ENCODE assay signal across 14 mouse cellular contexts in genomic region chr14:12105156-12105430, GRCm38 (mm10).
A peak's percentile ranks its signal among the peaks of the same experiment; 100 is the strongest.
DNase-seq lines count a peak whose midpoint lies in the region; ATAC-seq and TF ChIP-seq lines count a peak whose summit lies in the region.
"Had no signal": no experiment of that assay in that cellular context is flagged by ENCODE, and none has a peak within 500 bp of the region (broad histone marks: within the 10 kb centered on the region; RNA-seq: fewer than 3 reads in every experiment).

No protein-coding gene starts in this region.

- peaks cover 32% of the 10 kb centered on the region for H3K4me1 ChIP-seq in kidney, adult 2 months (ENCODE audit: control insufficient read depth, insufficient read depth, low read length)
- H3K4me1 ChIP-seq in kidney, embryonic 15.5 days = peaks cover 23% of the 10 kb centered on the region
- no peaks in the 10 kb centered on the region; the same call in none of the 2 replicates for H3K4me1 ChIP-seq in liver, embryonic 15.5 days (replicated peaks)
- no peaks in the 10 kb centered on the region for H3K4me1 ChIP-seq in forebrain, embryonic 11.5 days (replicated peaks; ENCODE audit: control insufficient read depth, insufficient read depth, low read length)
- H3K4me1 ChIP-seq in midbrain, embryonic 14.5 days (ENCODE audit: control insufficient read depth, insufficient read depth, low read length) = 0 out of 2 replicates have a peak, but pooled peaks cover 7% of the 10 kb centered on the region
- H3K4me1 ChIP-seq: forebrain, embryonic 15.5 days; hindbrain, embryonic 10.5 days; limb, embryonic 15.5 days had no signal

- H3K27ac ChIP-seq in kidney, adult 2 months (ENCODE audit: insufficient read depth, low read depth, low read length) = peak overlapping the region; percentile 98
- H3K27ac ChIP-seq in kidney, embryonic 15.5 days = peak overlapping the region; percentile 28
- peak overlapping the region; percentile 67 for H3K27ac ChIP-seq in liver, embryonic 15.5 days (replicated peaks)
- H3K27ac ChIP-seq in forebrain, embryonic 11.5 days (ENCODE audit: low read depth, low read length) = no peak overlapping the region
- no peak overlapping the region for H3K27ac ChIP-seq in midbrain, embryonic 14.5 days (replicated peaks; ENCODE audit: low read depth, low read length)
- H3K27ac ChIP-seq: embryonic facial prominence, embryonic 10.5 days; forebrain, embryonic 15.5 days; hindbrain, embryonic 10.5 days; limb, embryonic 15.5 days had no signal

- TF ChIP-seq CTCF in kidney, adult 2 months (conservative IDR thresholded peaks at IDR 0.05; ENCODE audit: insufficient read depth, insufficient read length, low read depth, low read length) = no peak

- ATAC-seq in kidney, embryonic 15.5 days (replicated peaks; ENCODE audit: low FRiP score) = no peak
- ATAC-seq in liver, embryonic 15.5 days (ENCODE audit: insufficient read depth) = peak; percentile 22; the same call in 1 of the 2 replicates
- no peak for ATAC-seq in forebrain, embryonic 11.5 days (replicated peaks; ENCODE audit: low FRiP score)
- no peak for ATAC-seq in midbrain, embryonic 14.5 days (ENCODE audit: low FRiP score, low TSS enrichment)
- ATAC-seq: CD4-positive, CD25-positive, alpha-beta regulatory T cell, adult 4 months; forebrain, embryonic 15.5 days had no signal

- no peak overlapping the region for H3K9ac ChIP-seq in kidney, embryonic 15.5 days
- H3K9ac ChIP-seq in liver, embryonic 15.5 days = no peak overlapping the region
- no peak overlapping the region for H3K9ac ChIP-seq in forebrain, embryonic 11.5 days (ENCODE audit: low read length)
- no peak overlapping the region for H3K9ac ChIP-seq in midbrain, embryonic 14.5 days (replicated peaks; ENCODE audit: low read length)
- H3K9ac ChIP-seq: forebrain, embryonic 15.5 days; limb, embryonic 15.5 days had no signal

- no peaks in the 10 kb centered on the region for H3K36me3 ChIP-seq in kidney, adult 2 months (ENCODE audit: control insufficient read depth, insufficient read depth, low read length)
- no peaks in the 10 kb centered on the region for H3K36me3 ChIP-seq in kidney, embryonic 15.5 days
- no peaks in the 10 kb centered on the region for H3K36me3 ChIP-seq in liver, embryonic 15.5 days (replicated peaks)
- no peaks in the 10 kb centered on the region for H3K36me3 ChIP-seq in forebrain, embryonic 11.5 days (ENCODE audit: control insufficient read depth, insufficient read depth, low read length)
- no peaks in the 10 kb centered on the region for H3K36me3 ChIP-seq in midbrain, embryonic 14.5 days (ENCODE audit: control insufficient read depth, insufficient read depth, low read length)
- H3K36me3 ChIP-seq: embryonic facial prominence, embryonic 10.5 days; forebrain, embryonic 15.5 days; hindbrain, embryonic 10.5 days; limb, embryonic 15.5 days had no signal

- 39% methylated on average over 2 of the region's 2 CpGs for WGBS in kidney, adult 2 months
- 68% methylated on average over 2 of the region's 2 CpGs for WGBS in kidney, embryonic 15.5 days
- 59% methylated on average over 2 of the region's 2 CpGs for WGBS in liver, embryonic 15.5 days (ENCODE audit: insufficient replicate concordance)
- WGBS in forebrain, embryonic 11.5 days = 93% methylated on average over 2 of the region's 2 CpGs
- 90% methylated on average over 2 of the region's 2 CpGs for WGBS in midbrain, embryonic 14.5 days

- no peak for TF ChIP-seq POLR2A in kidney, adult 2 months (IDR thresholded peaks at IDR 0.05; ENCODE audit: low read depth, low read length)

- H3K4me3 ChIP-seq in kidney, adult 2 months (ENCODE audit: insufficient read depth, low read depth, low read length) = no peak overlapping the region
- H3K4me3 ChIP-seq in kidney, embryonic 15.5 days (replicated peaks) = no peak overlapping the region
- no peak overlapping the region for H3K4me3 ChIP-seq in liver, embryonic 15.5 days (replicated peaks)
- H3K4me3 ChIP-seq in forebrain, embryonic 11.5 days (ENCODE audit: low read depth, low read length) = no peak overlapping the region
- no peak overlapping the region for H3K4me3 ChIP-seq in midbrain, embryonic 14.5 days (replicated peaks; ENCODE audit: low read depth, low read length)
- H3K4me3 ChIP-seq: embryonic facial prominence, embryonic 10.5 days; forebrain, embryonic 15.5 days; hindbrain, embryonic 10.5 days; limb, embryonic 15.5 days had no signal

- H3K27me3 ChIP-seq in kidney, adult 2 months (replicated peaks; ENCODE audit: control insufficient read depth, insufficient read depth, low read length) = no peaks in the 10 kb centered on the region
- no peaks in the 10 kb centered on the region for H3K27me3 ChIP-seq in kidney, embryonic 15.5 days
- no peaks in the 10 kb centered on the region for H3K27me3 ChIP-seq in liver, embryonic 15.5 days
- no peaks in the 10 kb centered on the region for H3K27me3 ChIP-seq in forebrain, embryonic 11.5 days (ENCODE audit: control insufficient read depth, insufficient read depth, low read length)
- no peaks in the 10 kb centered on the region for H3K27me3 ChIP-seq in midbrain, embryonic 14.5 days (ENCODE audit: control insufficient read depth, insufficient read depth, low read length)
- H3K27me3 ChIP-seq: forebrain, embryonic 15.5 days; limb, embryonic 15.5 days had no signal

- no peak overlapping the region for H3K4me2 ChIP-seq in kidney, embryonic 15.5 days
- H3K4me2 ChIP-seq in liver, embryonic 15.5 days = no peak overlapping the region
- no peak overlapping the region for H3K4me2 ChIP-seq in forebrain, embryonic 11.5 days (ENCODE audit: low read depth, low read length, severe bottlenecking)
- H3K4me2 ChIP-seq in midbrain, embryonic 14.5 days (ENCODE audit: low read length) = no peak overlapping the region
- H3K4me2 ChIP-seq: forebrain, embryonic 15.5 days; limb, embryonic 15.5 days had no signal

- H3K9me3 ChIP-seq in kidney, embryonic 15.5 days (replicated peaks) = no peaks in the 10 kb centered on the region
- no peaks in the 10 kb centered on the region for H3K9me3 ChIP-seq in liver, embryonic 15.5 days (replicated peaks)
- no peaks in the 10 kb centered on the region for H3K9me3 ChIP-seq in forebrain, embryonic 11.5 days (ENCODE audit: control insufficient read depth, low read length)
- H3K9me3 ChIP-seq in midbrain, embryonic 14.5 days (ENCODE audit: control insufficient read depth, low read length) = no peaks in the 10 kb centered on the region
- H3K9me3 ChIP-seq: embryonic facial prominence, embryonic 10.5 days; forebrain, embryonic 15.5 days; hindbrain, embryonic 10.5 days; limb, embryonic 15.5 days had no signal

- peak; percentile 25 for DNase-seq in adrenal gland, adult 2 months
- no peak for DNase-seq in adrenal gland, postnatal 36 days
- DNase-seq in kidney, adult 2 months = peak; percentile 76
- no peak for DNase-seq in kidney, postnatal 4 days
- DNase-seq in forebrain, embryonic 11.5 days (ENCODE audit: low spot score) = no peak
- no peak for DNase-seq in midbrain, embryonic 14.5 days
- DNase-seq: thymus, postnatal 25 days had no signal

Comparison
In these comparisons a context has a peak if more than half of its experiments do, and no peak if none do; other contexts are left out.
1. DNase-seq: peak in adrenal gland, adult 2 months (single experiment) and kidney, adult 2 months (single experiment); none in adrenal gland, postnatal 36 days (0 of 2), kidney, postnatal 4 days (0 of 2), forebrain, embryonic 11.5 days (single experiment) and midbrain, embryonic 14.5 days (single experiment).
2. H3K27ac ChIP-seq: peak in kidney, adult 2 months (single experiment), kidney, embryonic 15.5 days (single experiment) and liver, embryonic 15.5 days (single experiment); none in forebrain, embryonic 11.5 days (single experiment) and midbrain, embryonic 14.5 days (single experiment).